In genomic region chr4:40229723-40230122, GRCm38 (mm10) we compare ENCODE assay signal across 16 mouse cellular contexts.
"Had no signal": no experiment of that assay in that cellular context is flagged by ENCODE, and none has a peak within 500 bp of the region (broad histone marks: within the 10 kb centered on the region; RNA-seq: fewer than 3 reads in every experiment).

No protein-coding gene starts in this region.

- H3K9ac ChIP-seq: liver, embryonic 13.5 days; midbrain, embryonic 13.5 days; neural tube, embryonic 13.5 days had no signal

- ATAC-seq: intestine, postnatal 0 days; midbrain, embryonic 13.5 days had no signal

- H3K27ac ChIP-seq: left cerebral cortex, adult 2 months; liver, embryonic 13.5 days; midbrain, embryonic 13.5 days; neural tube, embryonic 13.5 days had no signal

- H3K4me3 ChIP-seq: left cerebral cortex, adult 2 months; liver, embryonic 13.5 days; midbrain, embryonic 13.5 days; neural tube, embryonic 13.5 days had no signal

- H3K9me3 ChIP-seq: liver, embryonic 13.5 days; midbrain, embryonic 13.5 days; neural tube, embryonic 13.5 days had no signal

- DNase-seq: kidney, adult 2 months; kidney, postnatal 10 days; kidney, postnatal 36 days; layer of hippocampus, postnatal 36 days; liver, embryonic 13.5 days; lung, adult 2 months; lung, postnatal 14 days; lung, postnatal 4 days; retina, postnatal 1 day; right cerebral cortex, postnatal 25 days; thymus, adult 2 months; thymus, postnatal 14 days had no signal

- H3K4me2 ChIP-seq: liver, embryonic 13.5 days; midbrain, embryonic 13.5 days; neural tube, embryonic 13.5 days had no signal

- H3K4me1 ChIP-seq: liver, embryonic 13.5 days; midbrain, embryonic 13.5 days; neural tube, embryonic 13.5 days had no signal

- H3K27me3 ChIP-seq: liver, embryonic 13.5 days; midbrain, embryonic 13.5 days; neural tube, embryonic 13.5 days had no signal

- H3K36me3 ChIP-seq: liver, embryonic 13.5 days; midbrain, embryonic 13.5 days; neural tube, embryonic 13.5 days had no signal
